Mouse (Mus musculus): ENCODE measurements around the gene Tia1.

GRCm38 (mm10) chr6:86368479-86368878 lies 35.5 kb upstream of the Tia1 start:
- TF ChIP-seq GATA1 (IDR thresholded peaks at IDR 0.05; ENCODE audit: borderline replicate concordance, low read length): no peak
- no peak for TF ChIP-seq FLI1 (IDR thresholded peaks at IDR 0.05; ENCODE audit: low read length)
